Mouse (Mus musculus) heart, adult 2 months (tissue): ENCODE data around the gene Ankrd7.

ENCODE experiments used
- CTCF ChIP-seq: fragments of 200-600 bp; IDR thresholded peaks from 2 replicates; pipeline ENCODE4 v1.8.1; 2022; ENCODE audit warnings: antibody characterized with exemption, mild to moderate bottlenecking, moderate library complexity
- EP300 ChIP-seq: fragments of 200-500 bp; IDR thresholded peaks from 2 replicates; pipeline ENCODE4 v1.6.1; 2011; ENCODE audit warnings: low read depth, low read length, control low read depth; ENCODE audit not compliant: insufficient read depth

GRCm38 (mm10) chr6:18848051-18848701 is 17.9 kb upstream of the Ankrd7 start, which contains the start of gene Lsm8:
- TF ChIP-seq CTCF = 0 out of 2 replicates have a peak, but pooled peaks have one; percentile 3
- TF ChIP-seq EP300 = peak; percentile 68; the same call in 1 of the 2 replicates
